ENCODE assay signal across 9 mouse cellular contexts in the genomic region with DNA sequence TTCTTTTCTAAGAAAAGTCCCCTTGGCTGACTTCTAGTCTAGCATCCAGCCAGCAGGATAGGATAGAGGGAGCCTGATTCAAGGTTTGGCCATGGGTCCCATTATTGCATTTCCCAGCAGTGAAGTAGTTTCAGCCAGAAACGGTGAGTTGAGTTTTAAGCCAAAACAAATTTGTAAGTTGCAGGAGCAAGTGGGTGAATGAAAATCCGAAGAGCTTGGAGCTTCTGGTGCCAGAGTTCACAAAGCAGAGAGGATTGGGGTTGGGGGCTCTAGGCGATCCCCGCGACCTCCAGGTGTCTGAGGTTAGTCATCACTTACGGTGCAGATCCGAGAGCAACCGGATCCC. TPM values are rescaled to one million over a fixed set of nuclear protein-coding genes. Genes with fewer than 3 reads are reported as not detected.
DNase-seq lines count a peak whose midpoint lies in the region; ATAC-seq lines count a peak whose summit lies in the region.
"Had no signal": no experiment of that assay in that cellular context is flagged by ENCODE, and none has a peak within 500 bp of the region (broad histone marks: within the 10 kb centered on the region; RNA-seq: fewer than 3 reads in every experiment).

No protein-coding gene starts in this region.

- no peak for DNase-seq in heart, postnatal 4 days
- peak; percentile 38 for DNase-seq in R1 (ENCODE audit: low read depth, low spot score)
- DNase-seq in hindbrain, embryonic 10.5 days (ENCODE audit: low spot score) = no peak
- no peak for DNase-seq in layer of hippocampus, postnatal 25 days (ENCODE audit: extremely low spot score in 1 of 2, low spot score in 1 of 2)
- DNase-seq in spleen, postnatal 14 days (ENCODE audit: low spot score in 2 of 2) = no peak
- no peak for DNase-seq in gastrocnemius, postnatal 36 days
- DNase-seq: kidney, adult 11 months had no signal

- H3K36me3 ChIP-seq in heart, embryonic 12.5 days = no peaks in the 10 kb centered on the region
- H3K36me3 ChIP-seq in hindbrain, embryonic 10.5 days = no peaks in the 10 kb centered on the region
- H3K36me3 ChIP-seq in midbrain, embryonic 12.5 days = no peaks in the 10 kb centered on the region

- no peak for ATAC-seq in heart, embryonic 12.5 days (ENCODE audit: insufficient number of reproducible peaks, low FRiP score)
- ATAC-seq in midbrain, embryonic 12.5 days (ENCODE audit: low FRiP score, low read depth) = no peak

- H3K4me3 ChIP-seq in heart, embryonic 12.5 days = peak overlapping the region; percentile 52
- peak overlapping the region; percentile 61 for H3K4me3 ChIP-seq in hindbrain, embryonic 10.5 days
- H3K4me3 ChIP-seq in midbrain, embryonic 12.5 days = peak overlapping the region; percentile 52

- no peaks in the 10 kb centered on the region for H3K9me3 ChIP-seq in heart, embryonic 12.5 days (replicated peaks)
- H3K9me3 ChIP-seq in hindbrain, embryonic 10.5 days = peaks cover 6% of the 10 kb centered on the region
- peaks cover 5% of the 10 kb centered on the region; the same call in 1 of the 2 replicates for H3K9me3 ChIP-seq in midbrain, embryonic 12.5 days

- WGBS in heart, embryonic 12.5 days = 1% methylated on average over 8 of the region's 8 CpGs
- WGBS in hindbrain, embryonic 10.5 days = 1% methylated on average over 8 of the region's 8 CpGs
- WGBS in midbrain, embryonic 12.5 days = under 1% methylated on average over 8 of the region's 8 CpGs

- intact Hi-C loops in gastrocnemius, postnatal 36 days (cut with DNase I) = no loop called here

- H3K9ac ChIP-seq in heart, embryonic 12.5 days = 0 out of 2 replicates have a peak overlapping the region, but pooled peaks have one; percentile 53
- peak overlapping the region; percentile 64; the same call in 1 of the 2 replicates for H3K9ac ChIP-seq in midbrain, embryonic 12.5 days (replicated peaks)

- no peak overlapping the region for H3K27ac ChIP-seq in heart, embryonic 12.5 days (ENCODE audit: poor library complexity, severe bottlenecking)
- peak overlapping the region; percentile 81 for H3K27ac ChIP-seq in hindbrain, embryonic 10.5 days
- H3K27ac ChIP-seq in midbrain, embryonic 12.5 days (replicated peaks) = peak overlapping the region; percentile 70; the same call in 1 of the 2 replicates

- H3K4me2 ChIP-seq in heart, embryonic 12.5 days = peak overlapping the region; percentile 90
- H3K4me2 ChIP-seq in midbrain, embryonic 12.5 days (replicated peaks) = peak overlapping the region; percentile 72

- H3K27me3 ChIP-seq in heart, embryonic 12.5 days (replicated peaks) = peaks cover 69% of the 10 kb centered on the region
- peaks cover 76% of the 10 kb centered on the region for H3K27me3 ChIP-seq in hindbrain, embryonic 10.5 days (ENCODE audit: insufficient read depth, poor library complexity, severe bottlenecking)
- H3K27me3 ChIP-seq in midbrain, embryonic 12.5 days = peaks cover 71% of the 10 kb centered on the region

- peaks cover 25% of the 10 kb centered on the region for H3K4me1 ChIP-seq in heart, embryonic 12.5 days (replicated peaks)
- H3K4me1 ChIP-seq in hindbrain, embryonic 10.5 days (replicated peaks) = peaks cover 37% of the 10 kb centered on the region
- H3K4me1 ChIP-seq in midbrain, embryonic 12.5 days = peaks cover 26% of the 10 kb centered on the region

RNA-seq across cellular contexts. Expression of gene Lmx1a, which starts 1.1 kb away (rescaled TPM):
- 3.5 TPM in 2 replicates for polyA plus RNA-seq in heart, embryonic 12.5 days (2016; fragmentation: Nextera tagmentation; extraction: Ambion mirVana)
- total RNA-seq in heart, postnatal 4 days (2021) = not detected
- 11.5 and 16.9 TPM in 2 replicates for polyA plus RNA-seq in hindbrain, embryonic 10.5 days (2016; fragmentation: Nextera tagmentation; extraction: Ambion mirVana)
- 15.6 and 19.5 TPM in 2 replicates for polyA plus RNA-seq in midbrain, embryonic 12.5 days (2016; fragmentation: Nextera tagmentation; extraction: Ambion mirVana)
- total RNA-seq in layer of hippocampus, postnatal 25 days (2021) = under 1 TPM; 0.07 to 0.09 TPM
- total RNA-seq in gastrocnemius, postnatal 36 days (2021) = under 1 TPM; 0.25 to 0.28 TPM
